Mouse (Mus musculus) liver, postnatal 0 days (tissue): ENCODE results near the gene Tmem89. TPM values are rescaled to one million over a fixed set of nuclear protein-coding genes. Genes with fewer than 3 reads are reported as not detected.

Source experiments
- ATAC-seq: fragments of 200-750 bp; cut with Nextera tagmentation; 2 replicates; pipeline ENCODE4 v1.8.0; 2017; ENCODE audit warnings: mild to moderate bottlenecking, moderate library complexity
- DNase-seq: peaks from one replicate; pipeline ENCODE4 v3.0.0-alpha.2; 2016
- H3K27ac ChIP-seq: fragments of 300-500 bp; sonication (generic); 2 replicates; pipeline ENCODE4 v1.5.1; 2014; ENCODE audit warnings: antibody characterized with exemption, moderate library complexity, mild to moderate bottlenecking, low read depth
- H3K27me3 ChIP-seq: fragments of 300-500 bp; sonication (generic); 2 replicates; pipeline ENCODE4 v1.6.1; 2014; ENCODE audit warnings: low read length, control low read depth, mixed read lengths; ENCODE audit not compliant: insufficient read depth
- H3K36me3 ChIP-seq: fragments of 300-500 bp; sonication (generic); replicated peaks from 2 replicates; pipeline ENCODE4 v1.6.1; 2014; ENCODE audit warnings: mild to moderate bottlenecking, control low read depth, low read length, moderate library complexity, mixed read lengths; ENCODE audit not compliant: insufficient read depth
- H3K4me1 ChIP-seq: fragments of 300-500 bp; sonication (generic); 2 replicates; pipeline ENCODE4 v1.6.1; 2014; ENCODE audit warnings: antibody characterized with exemption, mild to moderate bottlenecking, control low read depth; ENCODE audit not compliant: insufficient read depth
- H3K4me2 ChIP-seq: fragments of 300-500 bp; sonication (generic); 2 replicates; pipeline ENCODE4 v1.6.1; 2014; ENCODE audit warnings: low read depth, mild to moderate bottlenecking, low read length, moderate library complexity, mixed read lengths
- H3K4me3 ChIP-seq: fragments of 300-500 bp; sonication (generic); 2 replicates; pipeline ENCODE4 v1.5.1; 2014; ENCODE audit warnings: low read depth, low read length
- H3K9ac ChIP-seq: fragments of 300-500 bp; sonication (generic); replicated peaks from 2 replicates; pipeline ENCODE4 v1.6.1; 2014; ENCODE audit warnings: mild to moderate bottlenecking, moderate library complexity
- H3K9me3 ChIP-seq: fragments of 300-500 bp; sonication (generic); 2 replicates; pipeline ENCODE4 v1.6.1; 2016; ENCODE audit warnings: mild to moderate bottlenecking, control low read depth, low read length, mixed read lengths
- CTCF ChIP-seq: sonication (generic); IDR thresholded peaks from 2 replicates; pipeline ENCODE4 v1.5.1; 2016; ENCODE audit warnings: antibody characterized with exemption, low read depth
- EP300 ChIP-seq: IDR thresholded peaks from 2 replicates; pipeline ENCODE4 v1.6.1; 2016; ENCODE audit warnings: antibody characterized with exemption, low read depth, mild to moderate bottlenecking
- WGBS: fragments of 180-500 bp; shearing (Covaris S2); extraction: QIAGEN DNeasy Blood & Tissue Kit; methylation state at CpG from one replicate; pipeline ENCODE4 v1.1.7; 2014; ENCODE audit not compliant: insufficient replicate concordance; 5-methylcytosine and 5-hydroxymethylcytosine counted together
- polyA plus RNA-seq: library from polyadenylated mRNA; unstranded; fragments of >200 nt; fragmentation: Nextera tagmentation; extraction: Ambion mirVana; gene quantifications from 2 replicates; pipeline ENCODE4 v1.2.1, GENCODE M21; 2015

Tmem89 gene
- polyA plus RNA-seq, 1 experiment from 2014 or later: not detected

DNA sequence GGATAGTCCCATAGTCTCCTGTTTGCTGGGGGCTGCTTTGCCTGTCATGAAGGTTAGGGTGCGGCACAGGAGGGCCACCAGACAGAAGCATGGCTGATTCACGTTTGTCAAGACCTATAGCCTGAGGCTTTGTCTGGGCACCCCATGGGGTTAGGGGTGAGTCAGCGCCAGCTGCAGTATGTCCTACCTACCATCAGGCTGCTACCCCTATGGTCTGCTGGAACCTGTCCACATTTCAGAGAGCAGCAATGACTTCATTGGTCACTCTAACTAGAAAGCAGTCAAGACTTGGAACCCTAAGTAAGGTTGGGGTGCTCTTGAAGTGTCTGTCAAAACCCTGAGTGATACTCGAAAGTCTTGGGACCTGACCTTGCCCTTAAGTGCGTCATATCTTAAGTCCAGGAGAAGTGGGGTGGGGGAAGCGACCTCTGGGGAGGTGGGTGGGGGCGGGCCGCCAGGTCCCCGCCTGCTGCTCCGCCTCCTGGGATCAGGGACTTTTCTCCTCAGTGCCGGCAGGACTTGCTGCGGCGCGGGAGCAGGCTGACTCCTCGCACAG is 38.7 kb downstream of the Tmem89 start, which contains the start of gene Col7a1:
Gene Col7a1, plus strand, starts transcription at position 506 of the 556 bp plus-strand sequence.
- no peak for DNase-seq
- Histone ChIP-seq H3K27me3 (peaks cover 13% of the 10 kb centered on the region; the same call in 1 of the 2 replicates), H3K36me3 (peaks cover 24% of the 10 kb centered on the region), H3K9ac (no peak within 1 kb of the TSS), H3K4me3 (no peak within 1 kb of the TSS), H3K27ac (no peak within 1 kb of the TSS), H3K4me2 (no peak within 1 kb of the TSS), H3K9me3 (no peaks in the 10 kb centered on the region), H3K4me1 (no peaks in the 10 kb centered on the region)
- 14% methylated on average over 15 of the region's 15 CpGs for WGBS
- no peak for ATAC-seq
- TF ChIP-seq EP300: no peak
- no peak for TF ChIP-seq CTCF

- WGBS: 82% methylated on average over 11 of the region's 11 CpGs
- H3K4me1 ChIP-seq: no peaks in the 10 kb centered on the region
Measured at GRCm38 (mm10) chr9:108955241-108955640, 40.8 kb downstream of the Tmem89 start.

GRCm38 (mm10) chr9:108955846-108956245 is 41.4 kb downstream of the Tmem89 start:
- WGBS: 81% methylated on average over 11 of the region's 11 CpGs
- no peak for TF ChIP-seq CTCF
- TF ChIP-seq EP300: no peak
- no peak overlapping the region for H3K27ac ChIP-seq
- no peaks in the 10 kb centered on the region for H3K9me3 ChIP-seq
- no peak overlapping the region for H3K4me3 ChIP-seq
- H3K27me3 ChIP-seq: peaks cover 13% of the 10 kb centered on the region; the same call in 1 of the 2 replicates
- no peaks in the 10 kb centered on the region for H3K4me1 ChIP-seq
- no peak overlapping the region for H3K4me2 ChIP-seq
- no peak for ATAC-seq
- no peaks in the 10 kb centered on the region for H3K36me3 ChIP-seq
- no peak overlapping the region for H3K9ac ChIP-seq
- DNase-seq: no peak

More at GRCm38 (mm10) chr9:108955241-108955640, 40.8 kb downstream of the Tmem89 start:
- H3K4me3 ChIP-seq: no peak overlapping the region
- no peak for TF ChIP-seq CTCF
- no peak for TF ChIP-seq EP300
- H3K27ac ChIP-seq: no peak overlapping the region
- no peak for ATAC-seq
- no peaks in the 10 kb centered on the region for H3K9me3 ChIP-seq
- no peak overlapping the region for H3K9ac ChIP-seq
- no peak for DNase-seq
- H3K27me3 ChIP-seq: peaks cover 13% of the 10 kb centered on the region; the same call in 1 of the 2 replicates
- H3K4me2 ChIP-seq: no peak overlapping the region
- peaks cover 3% of the 10 kb centered on the region for H3K36me3 ChIP-seq

DNA sequence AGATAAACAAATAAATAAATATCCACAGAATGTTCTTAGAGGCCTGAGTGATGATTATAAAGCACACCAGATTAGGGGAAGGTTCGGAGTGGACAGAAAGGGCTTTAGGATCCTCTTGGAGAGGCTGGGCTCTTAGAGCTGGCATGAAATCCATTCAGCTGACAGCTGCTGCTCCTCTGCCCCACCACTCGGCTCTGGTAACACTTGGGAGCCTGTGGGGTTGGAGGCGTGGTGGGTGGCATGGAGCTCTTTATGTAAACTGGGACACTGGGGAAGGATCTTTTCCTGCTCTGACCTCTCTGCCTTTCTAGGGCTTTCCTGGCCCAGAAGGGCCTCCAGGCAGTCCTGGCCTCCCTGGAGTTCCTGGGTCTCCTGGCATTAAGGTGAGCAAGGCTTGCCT is 49.2 kb downstream of the Tmem89 start:
- Histone ChIP-seq H3K9me3 (no peaks in the 10 kb centered on the region), H3K9ac (no peak overlapping the region), H3K4me2 (no peak overlapping the region), H3K4me3 (no peak overlapping the region), H3K27ac (no peak overlapping the region), H3K4me1 (no peaks in the 10 kb centered on the region), H3K27me3 (no peaks in the 10 kb centered on the region), H3K36me3 (no peaks in the 10 kb centered on the region)
- 68% methylated on average over 3 of the region's 3 CpGs for WGBS
- ATAC-seq: no peak
- no peak for TF ChIP-seq CTCF
- no peak for TF ChIP-seq EP300
- DNase-seq: no peak

GRCm38 (mm10) chr9:108964338-108964737 is 49.9 kb downstream of the Tmem89 start:
- H3K27me3 ChIP-seq: no peaks in the 10 kb centered on the region
- WGBS: 57% methylated on average over 6 of the region's 6 CpGs
- no peak overlapping the region for H3K27ac ChIP-seq
- no peaks in the 10 kb centered on the region for H3K4me1 ChIP-seq
- no peak overlapping the region for H3K4me2 ChIP-seq
- H3K36me3 ChIP-seq: no peaks in the 10 kb centered on the region
- H3K9ac ChIP-seq: no peak overlapping the region
- H3K9me3 ChIP-seq: no peaks in the 10 kb centered on the region
- H3K4me3 ChIP-seq: no peak overlapping the region
- no peak for TF ChIP-seq EP300
- no peak for TF ChIP-seq CTCF
- DNase-seq (no peak), ATAC-seq (no peak)

Other genes starting within 250 kb of the Tmem89 start
- 8.2 and 9.7 TPM in 2 replicates for gene Prkar2a, start 225.3 kb upstream of the Tmem89 start, polyA plus RNA-seq
- gene Ip6k2, start 130.8 kb upstream of the Tmem89 start, polyA plus RNA-seq: 12.4 and 18.6 TPM in 2 replicates
- gene Nckipsd, start 106.3 kb upstream of the Tmem89 start, polyA plus RNA-seq: 4.5 TPM in 2 replicates
- gene Celsr3, start 88.3 kb upstream of the Tmem89 start, polyA plus RNA-seq: 0.09 and 0.23 TPM in 2 replicates
- gene Slc26a6, start 61.3 kb upstream of the Tmem89 start, polyA plus RNA-seq: 2.4 TPM in 2 replicates
- 333 and 345 TPM in 2 replicates for gene Uqcrc1, start 22.0 kb downstream of the Tmem89 start, polyA plus RNA-seq
- gene Col7a1, start 39.0 kb downstream of the Tmem89 start, polyA plus RNA-seq: 0.05 and 0.13 TPM in 2 replicates
- gene Ucn2, start 71.4 kb downstream of the Tmem89 start, polyA plus RNA-seq: not detected in 2 replicates
- gene Pfkfb4, start 77.2 kb downstream of the Tmem89 start, polyA plus RNA-seq: 3.1 and 3.8 TPM in 2 replicates
- 34.1 and 35.0 TPM in 2 replicates for gene Shisa5, start 123.9 kb downstream of the Tmem89 start, polyA plus RNA-seq
- gene Trex1, start 145.1 kb downstream of the Tmem89 start, polyA plus RNA-seq: 13.3 and 14.3 TPM in 2 replicates
- 6.1 and 6.7 TPM in 2 replicates for gene Atrip, start 159.5 kb downstream of the Tmem89 start, polyA plus RNA-seq
- gene Ccdc51, start 167.9 kb downstream of the Tmem89 start, polyA plus RNA-seq: 8.9 and 9.1 TPM in 2 replicates
- gene Tma7, start 168.0 kb downstream of the Tmem89 start, polyA plus RNA-seq: 283 and 284 TPM in 2 replicates
- gene Plxnb1, start 180.8 kb downstream of the Tmem89 start, polyA plus RNA-seq: 1.9 and 2.2 TPM in 2 replicates
- not detected in 2 replicates for gene Fbxw21, start 247.4 kb downstream of the Tmem89 start, polyA plus RNA-seq